Mouse (Mus musculus) limb, embryonic 14.5 days (tissue): ENCODE measurements around the gene Ppp1r15a. TPM values are rescaled to one million over a fixed set of nuclear protein-coding genes. Genes with fewer than 3 reads are reported as not detected.
A peak's percentile ranks its signal among the peaks of the same experiment; 100 is the strongest.

Source experiments
- ATAC-seq: fragments of 200-750 bp; cut with Nextera tagmentation; 2 replicates; pipeline ENCODE4 v1.8.0; 2017; ENCODE audit warnings: low read depth, moderate number of reproducible peaks, moderate TSS enrichment; ENCODE audit not compliant: low FRiP score
- DNase-seq: peaks from one replicate; pipeline ENCODE4 v3.0.0-alpha.2; 2015; ENCODE audit warnings: low spot score
- H3K27ac ChIP-seq: fragments of 300-500 bp; sonication (generic); replicated peaks from 2 replicates; pipeline ENCODE4 v1.5.1; 2014; ENCODE audit warnings: low read depth, mild to moderate bottlenecking, low read length, moderate library complexity, mixed read lengths
- H3K27me3 ChIP-seq: fragments of 300-500 bp; sonication (generic); 2 replicates; pipeline ENCODE4 v1.6.1; 2014; ENCODE audit warnings: low read length, mixed read lengths; ENCODE audit not compliant: control insufficient read depth, insufficient read depth
- H3K36me3 ChIP-seq: fragments of 300-500 bp; sonication (generic); 2 replicates; pipeline ENCODE4 v1.6.1; 2014; ENCODE audit warnings: mild to moderate bottlenecking, low read length, moderate library complexity, mixed read lengths; ENCODE audit not compliant: control insufficient read depth, insufficient read depth
- H3K4me1 ChIP-seq: fragments of 300-500 bp; sonication (generic); 2 replicates; pipeline ENCODE4 v1.6.1; 2014; ENCODE audit warnings: antibody characterized with exemption, low read length, mixed read lengths; ENCODE audit not compliant: control insufficient read depth, insufficient read depth
- H3K4me2 ChIP-seq: fragments of 300-500 bp; sonication (generic); replicated peaks from 2 replicates; pipeline ENCODE4 v1.6.1; 2014; ENCODE audit warnings: low read depth, mild to moderate bottlenecking, low read length, moderate library complexity; ENCODE audit not compliant: severe bottlenecking
- H3K4me3 ChIP-seq: fragments of 300-500 bp; sonication (generic); replicated peaks from 2 replicates; pipeline ENCODE4 v1.5.1; 2014; ENCODE audit warnings: low read length
- H3K9ac ChIP-seq: fragments of 300-500 bp; sonication (generic); 2 replicates; pipeline ENCODE4 v1.6.1; 2014; ENCODE audit warnings: mild to moderate bottlenecking, low read depth, low read length, moderate library complexity; ENCODE audit not compliant: severe bottlenecking
- H3K9me3 ChIP-seq: fragments of 300-500 bp; sonication (generic); 2 replicates; pipeline ENCODE4 v1.6.1; 2016; ENCODE audit warnings: low read length; ENCODE audit not compliant: control insufficient read depth
- POLR2A ChIP-seq: fragments of 200-500 bp; IDR thresholded peaks from 2 replicates; pipeline ENCODE4 v1.8.0; 2012; ENCODE audit warnings: inconsistent platforms, mild to moderate bottlenecking, moderate library complexity, borderline replicate concordance; ENCODE audit not compliant: insufficient read depth, insufficient read length; ENCODE audit errors: extremely low read depth
- WGBS: fragments of 180-500 bp; shearing (Covaris S2); extraction: QIAGEN DNeasy Blood & Tissue Kit; methylation state at CpG from one replicate; pipeline ENCODE4 v1.1.7; 2014; 5-methylcytosine and 5-hydroxymethylcytosine counted together
- polyA plus RNA-seq, 2 experiments: library from polyadenylated mRNA; depleted of rRNA in 1 of 2; stranded (reverse) in 1 of 2; unstranded in 1 of 2; fragments of >200 nt; fragmentation: Nextera tagmentation in 1 of 2; extraction: Ambion mirVana in 1 of 2; gene quantifications; 2 replicates each; pipeline versions ENCODE4 v1.2.1 to v1.2.3; 2012 to 2014

The Ppp1r15a gene
- polyA plus RNA-seq, 2 experiments, result 22.1 to 27.5 TPM

GRCm38 (mm10) chr7:45509912-45510787, 15.9 kb downstream of the Ppp1r15a start, which contains the start of gene Nucb1:
Gene Nucb1 (minus strand): TSS chr7:45510406.
- ATAC-seq (peak; percentile 94), DNase-seq (peak; percentile 97)
- no peaks in the 10 kb centered on the region for H3K9me3 ChIP-seq
- WGBS, result 1% methylated on average over 41 of the region's 44 CpGs
- peak within 1 kb of the TSS; percentile 83 for H3K9ac ChIP-seq
- TF ChIP-seq POLR2A, result peak; percentile 55; the same call in 1 of the 2 replicates
- H3K4me3 ChIP-seq, result peak within 1 kb of the TSS; percentile 74
- H3K4me2 ChIP-seq, result peak within 1 kb of the TSS; percentile 97
- H3K4me1 ChIP-seq, result peaks cover 13% of the 10 kb centered on the region
- peak within 1 kb of the TSS; percentile 90 for H3K27ac ChIP-seq
- no peaks in the 10 kb centered on the region for H3K27me3 ChIP-seq
- peaks cover 28% of the 10 kb centered on the region for H3K36me3 ChIP-seq

- H3K27ac ChIP-seq, result peak overlapping the region; percentile 90; the same call in 1 of the 2 replicates
- 23% methylated on average over 19 of the region's 19 CpGs for WGBS
- peak overlapping the region; percentile 97 for H3K4me2 ChIP-seq
- ATAC-seq, result no peak
- DNase-seq, result no peak
- TF ChIP-seq POLR2A, result no peak
- H3K4me1 ChIP-seq, result peaks cover 13% of the 10 kb centered on the region
- peaks cover 33% of the 10 kb centered on the region for H3K36me3 ChIP-seq
- no peaks in the 10 kb centered on the region for H3K9me3 ChIP-seq
- no peaks in the 10 kb centered on the region for H3K27me3 ChIP-seq
- H3K9ac ChIP-seq, result peak overlapping the region; percentile 83
- H3K4me3 ChIP-seq, result peak overlapping the region; percentile 74
These were observed 16.7 kb downstream of the Ppp1r15a start for GRCm38 (mm10) chr7:45509181-45509882.

GRCm38 (mm10) chr7:45508561-45508960, 17.5 kb downstream of the Ppp1r15a start:
- 75% methylated on average over 6 of the region's 6 CpGs for WGBS
- no peak overlapping the region for H3K27ac ChIP-seq
- no peak for ATAC-seq
- no peak for DNase-seq
- H3K36me3 ChIP-seq, result peaks cover 33% of the 10 kb centered on the region
- H3K4me1 ChIP-seq, result peaks cover 13% of the 10 kb centered on the region
- H3K4me3 ChIP-seq, result peak overlapping the region; percentile 74; the same call in 1 of the 2 replicates
- no peak for TF ChIP-seq POLR2A
- H3K9ac ChIP-seq, result no peak overlapping the region
- H3K4me2 ChIP-seq, result peak overlapping the region; percentile 97; the same call in 1 of the 2 replicates
- H3K27me3 ChIP-seq, result no peaks in the 10 kb centered on the region
- no peaks in the 10 kb centered on the region for H3K9me3 ChIP-seq

GRCm38 (mm10) chr7:45507583-45507982, 18.5 kb downstream of the Ppp1r15a start:
- Histone ChIP-seq H3K27me3 (no peaks in the 10 kb centered on the region), H3K9ac (no peak overlapping the region), H3K4me1 (peaks cover 13% of the 10 kb centered on the region), H3K36me3 (peaks cover 43% of the 10 kb centered on the region), H3K4me3 (no peak overlapping the region), H3K9me3 (no peaks in the 10 kb centered on the region), H3K4me2 (no peak overlapping the region), H3K27ac (no peak overlapping the region)
- no peak for TF ChIP-seq POLR2A
- no peak for DNase-seq
- WGBS, result 89% methylated on average over 6 of the region's 6 CpGs
- ATAC-seq, result no peak

- WGBS, result 95% methylated on average over 6 of the region's 6 CpGs
- H3K9me3 ChIP-seq, result no peaks in the 10 kb centered on the region
- H3K4me3 ChIP-seq, result no peak overlapping the region
- DNase-seq (no peak), ATAC-seq (no peak)
- no peak for TF ChIP-seq POLR2A
- no peak overlapping the region for H3K4me2 ChIP-seq
- peaks cover 95% of the 10 kb centered on the region for H3K36me3 ChIP-seq
- H3K9ac ChIP-seq, result no peak overlapping the region
- no peaks in the 10 kb centered on the region for H3K27me3 ChIP-seq
- H3K4me1 ChIP-seq, result no peaks in the 10 kb centered on the region
- no peak overlapping the region for H3K27ac ChIP-seq
These were observed 27.6 kb downstream of the Ppp1r15a start for GRCm38 (mm10) chr7:45498427-45498826.
